Mouse (Mus musculus) cerebellum, adult 2 months (tissue): ENCODE measurements at regions not wholly inside any gene's neighbourhood (a gene's known extent, or its start where the extent isn't known, plus 50 kb on each side); places are given as distances from the start of the nearest gene placed in this dataset.

ENCODE experiments used
- DNase-seq, 2 experiments: peaks; one replicate each; pipeline ENCODE4 v3.0.0; 2021
- H3K27ac ChIP-seq: fragments of 200-500 bp; 2 replicates; pipeline ENCODE4 v1.5.1; 2012; ENCODE audit warnings: low read length, control low read depth, inconsistent platforms; ENCODE audit not compliant: insufficient read depth
- H3K27me3 ChIP-seq: fragments of 200-500 bp; 2 replicates; pipeline ENCODE4 v1.6.1; 2012; ENCODE audit warnings: inconsistent platforms, mild to moderate bottlenecking, low read length, moderate library complexity; ENCODE audit not compliant: control insufficient read depth, insufficient read depth
- H3K4me1 ChIP-seq: fragments of 200-500 bp; 2 replicates; pipeline ENCODE4 v1.6.1; 2011; ENCODE audit warnings: low read length; ENCODE audit not compliant: control insufficient read depth, insufficient read depth
- H3K4me3 ChIP-seq: fragments of 200-500 bp; replicated peaks from 2 replicates; pipeline ENCODE3; 2011; ENCODE audit warnings: mild to moderate bottlenecking, low read depth, low read length, control low read depth; ENCODE audit not compliant: insufficient read depth
- CTCF ChIP-seq: fragments of 200-500 bp; IDR thresholded peaks from 2 replicates; pipeline ENCODE4 v1.5.1; 2011; ENCODE audit warnings: low read depth, mild to moderate bottlenecking, control low read depth, low read length, moderate library complexity, borderline replicate concordance; ENCODE audit not compliant: insufficient read depth
- POLR2A ChIP-seq: fragments of 200-500 bp; IDR thresholded peaks from 2 replicates; pipeline ENCODE4 v1.6.1; 2011; ENCODE audit warnings: low read length, control low read depth, borderline replicate concordance; ENCODE audit not compliant: insufficient read depth
- WGBS: fragments of 180-500 bp; shearing (Covaris S2); methylation state at CpG from one replicate; pipeline ENCODE4 v1.1.7; 2018; 5-methylcytosine and 5-hydroxymethylcytosine counted together

DNA sequence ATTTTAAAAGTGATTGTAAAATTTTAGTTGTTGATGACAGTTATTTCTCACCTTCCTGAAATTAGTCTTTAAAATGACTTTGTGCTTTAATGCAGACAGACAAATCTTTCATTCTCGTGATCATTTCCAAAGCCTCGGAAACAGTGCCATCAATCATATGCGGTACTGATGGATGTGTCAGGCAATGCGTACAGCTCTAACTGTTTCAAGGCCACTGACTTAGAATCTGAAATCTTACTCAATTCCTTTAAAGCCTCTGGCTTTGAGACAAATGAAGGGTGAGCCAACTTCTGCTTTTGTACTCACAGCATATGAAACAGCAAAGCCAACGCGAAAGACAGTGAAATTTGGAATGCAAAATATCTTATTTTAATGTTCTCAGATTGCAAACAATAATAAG lies 987.0 kb downstream of the Serpinb8 start:
- no peak overlapping the region for H3K27ac ChIP-seq
- TF ChIP-seq CTCF (no peak), POLR2A (no peak)
- WGBS: 27% methylated on average over 6 of the region's 6 CpGs
- no peak overlapping the region for H3K4me3 ChIP-seq
- no peak for DNase-seq
- no peaks in the 10 kb centered on the region for H3K4me1 ChIP-seq
- H3K27me3 ChIP-seq: no peaks in the 10 kb centered on the region

DNA sequence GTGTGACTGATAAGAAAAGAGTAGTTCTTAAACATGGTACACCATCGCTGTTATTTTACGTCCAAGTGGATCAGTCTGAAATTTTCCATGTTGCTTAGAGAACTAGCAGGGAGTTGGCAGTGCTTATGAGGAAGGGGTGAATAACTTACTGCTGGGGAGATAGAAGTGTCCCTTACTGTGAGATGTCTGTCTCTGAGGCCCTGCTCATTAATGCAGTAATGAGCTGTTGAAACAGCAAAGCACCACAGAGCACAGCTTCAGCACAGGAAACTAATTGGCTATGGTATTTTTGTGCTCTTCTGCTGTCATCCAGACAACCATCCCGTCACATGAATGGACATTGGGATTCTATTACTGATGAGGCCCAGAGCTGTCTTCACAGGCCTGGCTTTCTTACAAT lies 988.0 kb downstream of the Serpinb8 start:
- H3K4me3 ChIP-seq: no peak overlapping the region
- TF ChIP-seq CTCF (no peak), POLR2A (no peak)
- WGBS: 45% methylated on average over 3 of the region's 3 CpGs

DNA sequence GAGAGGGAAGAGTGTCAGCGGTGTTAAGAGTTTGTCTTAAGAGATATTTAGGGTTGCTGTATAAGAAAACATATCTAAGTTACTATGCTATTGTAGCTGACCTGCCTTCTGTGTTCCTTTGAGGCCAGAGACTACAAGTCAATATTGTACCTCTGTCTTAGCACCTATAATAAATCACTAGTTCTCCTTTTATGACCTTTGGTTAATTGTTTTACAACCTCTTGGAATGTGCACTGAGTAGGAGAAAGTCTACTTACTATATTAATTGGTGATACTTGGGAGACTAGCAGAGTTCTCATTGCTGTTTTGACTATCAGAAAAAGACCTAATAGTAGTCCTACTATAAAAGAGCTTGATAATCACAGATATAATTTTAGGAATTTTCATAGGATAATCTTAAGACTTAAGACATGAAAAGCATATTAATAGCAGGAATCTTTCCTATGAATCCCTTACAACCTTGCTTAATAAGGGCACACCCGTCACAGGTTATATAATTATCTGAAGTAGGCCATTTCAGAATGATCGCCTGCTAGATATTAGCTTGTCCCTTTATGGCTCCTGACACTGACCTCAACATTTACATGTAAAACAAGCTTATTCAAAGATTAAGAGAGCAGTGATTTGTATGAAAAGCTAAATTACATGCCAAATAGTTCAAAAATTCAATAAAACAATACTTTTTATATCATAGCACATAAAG lies 1003.1 kb downstream of the Serpinb8 start:
- Histone ChIP-seq H3K27me3 (no peaks in the 10 kb centered on the region), H3K4me3 (no peak overlapping the region), H3K4me1 (no peaks in the 10 kb centered on the region), H3K27ac (no peak overlapping the region)
- TF ChIP-seq POLR2A (no peak), CTCF (no peak)
- DNase-seq: no peak
- 93% methylated on average over 3 of the region's 3 CpGs for WGBS

More for the DNA sequence above, 988.0 kb downstream of the Serpinb8 start:
- Histone ChIP-seq H3K4me1 (no peaks in the 10 kb centered on the region), H3K27ac (no peak overlapping the region), H3K27me3 (no peaks in the 10 kb centered on the region)
- DNase-seq: no peak

DNA sequence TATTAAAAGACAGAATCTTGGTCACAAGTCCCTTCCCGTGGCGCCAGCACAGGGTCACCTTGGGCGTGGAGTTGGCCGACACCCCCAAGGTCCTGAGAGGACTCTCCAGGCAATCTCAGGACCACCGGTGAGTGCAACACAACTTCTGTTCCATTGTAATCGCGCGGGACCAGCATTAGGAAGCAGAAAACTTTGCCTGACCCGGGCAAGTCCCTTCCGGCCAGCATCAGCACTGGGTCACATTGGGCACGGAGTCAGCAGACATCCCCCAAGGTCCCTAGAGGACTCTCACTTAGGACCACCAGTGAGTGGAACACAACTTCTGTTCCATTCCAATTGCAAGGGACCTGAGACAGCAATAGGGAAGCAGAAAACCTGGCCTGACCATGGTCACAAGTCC lies 1007.3 kb downstream of the Serpinb8 start:
- 96% methylated on average over 11 of the region's 11 CpGs for WGBS
- H3K27ac ChIP-seq: no peak overlapping the region
- DNase-seq: no peak
- no peaks in the 10 kb centered on the region for H3K27me3 ChIP-seq
- TF ChIP-seq POLR2A (no peak), CTCF (no peak)
- H3K4me1 ChIP-seq: no peaks in the 10 kb centered on the region
- no peak overlapping the region for H3K4me3 ChIP-seq
